Mouse (Mus musculus): ENCODE results near the gene Gprin3.

DNA sequence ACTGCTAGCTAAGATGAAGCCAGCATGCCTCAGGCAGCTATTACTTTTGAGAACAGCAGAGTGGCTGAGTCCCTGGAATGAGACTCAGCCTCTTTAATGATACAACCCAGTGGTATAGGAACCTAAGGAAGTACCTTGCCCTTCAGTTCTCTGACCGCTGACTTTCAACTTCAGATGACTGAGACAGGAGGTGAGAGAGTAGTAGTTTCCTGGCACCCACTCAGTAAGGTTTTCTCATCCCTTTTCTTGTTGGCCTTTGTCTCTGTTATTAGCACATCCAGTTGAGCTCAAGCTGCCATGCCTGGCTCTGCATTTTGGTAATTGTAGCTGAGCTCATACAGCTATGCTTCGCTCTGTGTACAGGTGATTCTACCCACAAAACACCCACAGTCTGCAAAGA is 62.8 kb downstream of the Gprin3 start:
- no peak for TF ChIP-seq CTCF (IDR thresholded peaks at IDR 0.05; ENCODE audit: borderline replicate concordance, control insufficient read depth, extremely low read depth, insufficient read depth, low read length, poor library complexity)
- no peak for TF ChIP-seq POLR2A (IDR thresholded peaks at IDR 0.05; ENCODE audit: control insufficient read depth, extremely low read depth, insufficient read depth, low read length, poor library complexity)
